Comparison of ENCODE assay signal across 15 mouse cellular contexts in genomic region chrX:134619695-134620094, GRCm38 (mm10). TPM values are rescaled to one million over a fixed set of nuclear protein-coding genes. Genes with fewer than 3 reads are reported as not detected.
DNase-seq lines count a peak whose midpoint lies in the region; ATAC-seq and TF ChIP-seq lines count a peak whose summit lies in the region.
"Had no signal": no experiment of that assay in that cellular context is flagged by ENCODE, and none has a peak within 500 bp of the region (broad histone marks: within the 10 kb centered on the region; RNA-seq: fewer than 3 reads in every experiment).

No protein-coding gene starts in this region.

- no peaks in the 10 kb centered on the region for H3K36me3 ChIP-seq in forebrain, embryonic 13.5 days (ENCODE audit: poor library complexity, severe bottlenecking)
- H3K36me3 ChIP-seq in hindbrain, embryonic 16.5 days (ENCODE audit: control insufficient read depth, insufficient read depth, low read length): no peaks in the 10 kb centered on the region
- H3K36me3 ChIP-seq in neural tube, embryonic 13.5 days: no peaks in the 10 kb centered on the region
- no peaks in the 10 kb centered on the region for H3K36me3 ChIP-seq in liver, embryonic 12.5 days
- H3K36me3 ChIP-seq: lung, embryonic 15.5 days had no signal

- TF ChIP-seq POLR2A in brain, embryonic 14.5 days (IDR thresholded peaks at IDR 0.05; ENCODE audit: borderline replicate concordance, extremely low read depth, insufficient read depth, insufficient read length, poor library complexity, severe bottlenecking): no peak

- H3K27me3 ChIP-seq in forebrain, embryonic 13.5 days: no peaks in the 10 kb centered on the region
- H3K27me3 ChIP-seq in hindbrain, embryonic 16.5 days (replicated peaks; ENCODE audit: control insufficient read depth, insufficient read depth, low read length): no peaks in the 10 kb centered on the region
- H3K27me3 ChIP-seq in neural tube, embryonic 13.5 days: peaks cover 11% of the 10 kb centered on the region; the same call in 1 of the 2 replicates
- no peaks in the 10 kb centered on the region for H3K27me3 ChIP-seq in liver, embryonic 12.5 days (replicated peaks)
- H3K27me3 ChIP-seq: lung, embryonic 15.5 days had no signal

- ATAC-seq in forebrain, embryonic 13.5 days: peak; percentile 39; the same call in 1 of the 2 replicates
- ATAC-seq in hindbrain, embryonic 16.5 days: peak; percentile 42; the same call in 1 of the 2 replicates
- ATAC-seq in neural tube, embryonic 13.5 days (ENCODE audit: low read depth): peak; percentile 60; the same call in 1 of the 2 replicates
- ATAC-seq in cerebellum, adult (ENCODE audit: insufficient number of reproducible peaks, low FRiP score, low TSS enrichment): no peak
- ATAC-seq in liver, embryonic 12.5 days: no peak
- ATAC-seq: CD4-positive, CD25-positive, alpha-beta regulatory T cell, adult 4 months had no signal

- no peak overlapping the region for H3K9ac ChIP-seq in forebrain, embryonic 13.5 days
- H3K9ac ChIP-seq in hindbrain, embryonic 16.5 days (ENCODE audit: low read depth, low read length): 0 out of 2 replicates have a peak overlapping the region, but pooled peaks have one; percentile 27
- 0 out of 2 replicates have a peak overlapping the region, but pooled peaks have one; percentile 22 for H3K9ac ChIP-seq in neural tube, embryonic 13.5 days
- no peak overlapping the region for H3K9ac ChIP-seq in liver, embryonic 12.5 days
- H3K9ac ChIP-seq: lung, embryonic 15.5 days had no signal

- H3K9me3 ChIP-seq in forebrain, embryonic 13.5 days (replicated peaks): no peaks in the 10 kb centered on the region
- no peaks in the 10 kb centered on the region for H3K9me3 ChIP-seq in hindbrain, embryonic 16.5 days (ENCODE audit: control insufficient read depth, low read length)
- H3K9me3 ChIP-seq in neural tube, embryonic 13.5 days: no peaks in the 10 kb centered on the region
- no peaks in the 10 kb centered on the region for H3K9me3 ChIP-seq in liver, embryonic 12.5 days (replicated peaks)
- H3K9me3 ChIP-seq: lung, embryonic 15.5 days had no signal

- peaks cover 12% of the 10 kb centered on the region; the same call in 1 of the 2 replicates for H3K4me1 ChIP-seq in forebrain, embryonic 13.5 days
- peaks cover 4% of the 10 kb centered on the region for H3K4me1 ChIP-seq in hindbrain, embryonic 16.5 days (ENCODE audit: control insufficient read depth, insufficient read depth, low read depth, low read length)
- 0 out of 2 replicates have a peak, but pooled peaks cover 6% of the 10 kb centered on the region for H3K4me1 ChIP-seq in neural tube, embryonic 13.5 days (replicated peaks)
- H3K4me1 ChIP-seq in liver, embryonic 12.5 days: no peaks in the 10 kb centered on the region
- H3K4me1 ChIP-seq: lung, embryonic 15.5 days had no signal

- peak overlapping the region; percentile 81 for H3K27ac ChIP-seq in forebrain, embryonic 13.5 days
- H3K27ac ChIP-seq in hindbrain, embryonic 16.5 days (ENCODE audit: low read depth, low read length): peak overlapping the region; percentile 54
- H3K27ac ChIP-seq in neural tube, embryonic 13.5 days (replicated peaks): peak overlapping the region; percentile 82
- no peak overlapping the region for H3K27ac ChIP-seq in liver, embryonic 12.5 days
- H3K27ac ChIP-seq: lung, embryonic 15.5 days had no signal

- DNase-seq in brain, embryonic 14.5 days (ENCODE audit: low read depth): peak; percentile 58
- no peak for DNase-seq in lung, postnatal 25 days (ENCODE audit: low spot score)
- DNase-seq: cerebellum, postnatal 25 days; gastrocnemius, postnatal 10 days; heart, postnatal 4 days; kidney, adult 9 months; spleen, adult 18-20 months had no signal

- TF ChIP-seq CTCF in brain, embryonic 14.5 days (IDR thresholded peaks at IDR 0.05; ENCODE audit: borderline replicate concordance, extremely low read depth, insufficient read depth, insufficient read length): no peak

- peak overlapping the region; percentile 28 for H3K4me2 ChIP-seq in forebrain, embryonic 13.5 days
- no peak overlapping the region for H3K4me2 ChIP-seq in hindbrain, embryonic 16.5 days (ENCODE audit: low read length)
- H3K4me2 ChIP-seq in neural tube, embryonic 13.5 days: no peak overlapping the region; the same call in 1 of the 2 replicates
- no peak overlapping the region for H3K4me2 ChIP-seq in liver, embryonic 12.5 days
- H3K4me2 ChIP-seq: heart, embryonic 11.5 days; lung, embryonic 15.5 days had no signal

- 33% methylated on average over 9 of the region's 9 CpGs for WGBS in forebrain, embryonic 13.5 days
- 31% methylated on average over 9 of the region's 9 CpGs for WGBS in hindbrain, embryonic 16.5 days
- WGBS in neural tube, embryonic 13.5 days: 34% methylated on average over 9 of the region's 9 CpGs
- 70% methylated on average over 9 of the region's 9 CpGs for WGBS in liver, embryonic 12.5 days (ENCODE audit: insufficient replicate concordance)

- no peak overlapping the region for H3K4me3 ChIP-seq in forebrain, embryonic 13.5 days
- H3K4me3 ChIP-seq in hindbrain, embryonic 16.5 days (ENCODE audit: low read length): no peak overlapping the region
- H3K4me3 ChIP-seq in neural tube, embryonic 13.5 days: no peak overlapping the region
- H3K4me3 ChIP-seq in liver, embryonic 12.5 days: no peak overlapping the region
- H3K4me3 ChIP-seq: lung, embryonic 15.5 days had no signal

RNA-seq across cellular contexts. Expression of gene Hnrnph2, which starts 18.7 kb away (rescaled TPM):
- 78.4 and 86.1 TPM in 2 replicates for polyA plus RNA-seq in brain, embryonic 14.5 days (2012; rRNA removed)
- polyA plus RNA-seq in forebrain, embryonic 13.5 days (2015; fragmentation: Nextera tagmentation; extraction: Ambion mirVana): 204 and 206 TPM in 2 replicates
- polyA plus RNA-seq in hindbrain, embryonic 16.5 days (2015; fragmentation: Nextera tagmentation; extraction: Ambion mirVana): 140 and 141 TPM in 2 replicates
- polyA plus RNA-seq in neural tube, embryonic 13.5 days (2015; fragmentation: Nextera tagmentation; extraction: Ambion mirVana): 154 and 171 TPM in 2 replicates
- polyA plus RNA-seq in liver, embryonic 12.5 days (2016; fragmentation: Nextera tagmentation; extraction: Ambion mirVana): 110 and 111 TPM in 2 replicates

RNA-seq across cellular contexts. Expression of gene Gla, which starts 18.8 kb away (rescaled TPM):
- polyA plus RNA-seq in brain, embryonic 14.5 days (2012; rRNA removed): 3.4 and 3.6 TPM in 2 replicates
- 3.6 and 4.2 TPM in 2 replicates for polyA plus RNA-seq in forebrain, embryonic 13.5 days (2015; fragmentation: Nextera tagmentation; extraction: Ambion mirVana)
- polyA plus RNA-seq in hindbrain, embryonic 16.5 days (2015; fragmentation: Nextera tagmentation; extraction: Ambion mirVana): 3.9 and 4.7 TPM in 2 replicates
- polyA plus RNA-seq in neural tube, embryonic 13.5 days (2015; fragmentation: Nextera tagmentation; extraction: Ambion mirVana): 3.4 and 4.2 TPM in 2 replicates
- 4.5 and 4.8 TPM in 2 replicates for polyA plus RNA-seq in liver, embryonic 12.5 days (2016; fragmentation: Nextera tagmentation; extraction: Ambion mirVana)

RNA-seq across cellular contexts. Expression of gene Rpl36a, which starts 34.2 kb away (rescaled TPM):
- polyA plus RNA-seq in brain, embryonic 14.5 days (2012; rRNA removed): 699 and 722 TPM in 2 replicates
- 264 and 325 TPM in 2 replicates for polyA plus RNA-seq in forebrain, embryonic 13.5 days (2015; fragmentation: Nextera tagmentation; extraction: Ambion mirVana)
- 142 and 149 TPM in 2 replicates for polyA plus RNA-seq in hindbrain, embryonic 16.5 days (2015; fragmentation: Nextera tagmentation; extraction: Ambion mirVana)
- polyA plus RNA-seq in neural tube, embryonic 13.5 days (2015; fragmentation: Nextera tagmentation; extraction: Ambion mirVana): 191 and 228 TPM in 2 replicates
- polyA plus RNA-seq in liver, embryonic 12.5 days (2016; fragmentation: Nextera tagmentation; extraction: Ambion mirVana): 409 and 421 TPM in 2 replicates

RNA-seq across cellular contexts. Expression of gene Btk, which starts 36.3 kb away (rescaled TPM):
- polyA plus RNA-seq in brain, embryonic 14.5 days (2012; rRNA removed): 0.33 and 0.39 TPM in 2 replicates
- polyA plus RNA-seq in forebrain, embryonic 13.5 days (2015; fragmentation: Nextera tagmentation; extraction: Ambion mirVana): 0.21 and 0.24 TPM in 2 replicates
- polyA plus RNA-seq in hindbrain, embryonic 16.5 days (2015; fragmentation: Nextera tagmentation; extraction: Ambion mirVana): 0.48 and 0.51 TPM in 2 replicates
- 0.94 and 1.0 TPM in 2 replicates for polyA plus RNA-seq in neural tube, embryonic 13.5 days (2015; fragmentation: Nextera tagmentation; extraction: Ambion mirVana)
- 29.9 and 30.8 TPM in 2 replicates for polyA plus RNA-seq in liver, embryonic 12.5 days (2016; fragmentation: Nextera tagmentation; extraction: Ambion mirVana)

Comparison
In these comparisons a context has a peak if more than half of its experiments do, and no peak if none do; other contexts are left out.
1. ATAC-seq: peak in forebrain, embryonic 13.5 days (single experiment), hindbrain, embryonic 16.5 days (single experiment) and neural tube, embryonic 13.5 days (single experiment); none in cerebellum, adult (single experiment) and liver, embryonic 12.5 days (single experiment).
2. H3K9ac ChIP-seq: peak in hindbrain, embryonic 16.5 days (single experiment) and neural tube, embryonic 13.5 days (single experiment); none in forebrain, embryonic 13.5 days (single experiment) and liver, embryonic 12.5 days (single experiment).